Mouse (Mus musculus): ENCODE measurements at regions not wholly inside any gene's neighbourhood (a gene's known extent, or its start where the extent isn't known, plus 50 kb on each side); places are given as distances from the start of the nearest gene placed in this dataset.

DNA sequence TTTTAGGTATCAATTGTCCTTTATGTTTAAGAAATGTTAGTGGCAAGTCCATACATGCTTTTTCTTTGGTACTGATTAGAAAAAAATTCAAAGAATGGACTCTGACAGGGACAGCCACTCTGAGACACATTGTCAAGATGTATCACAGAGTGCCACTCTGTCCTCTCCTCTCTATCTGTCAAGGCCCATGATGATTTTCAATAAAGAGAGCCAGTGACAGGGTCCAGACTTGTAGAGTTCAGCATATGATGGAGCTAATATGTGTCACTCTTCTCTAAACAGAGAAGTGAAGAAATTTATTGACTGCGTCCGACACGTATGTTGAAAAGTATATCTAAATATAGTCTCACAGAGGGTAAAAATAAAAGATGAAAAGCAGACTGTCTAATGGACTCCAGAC, 672.2 kb upstream of the 4930452B06Rik start:
- DNase-seq (ENCODE audit: low read depth, low spot score): no peak

DNA sequence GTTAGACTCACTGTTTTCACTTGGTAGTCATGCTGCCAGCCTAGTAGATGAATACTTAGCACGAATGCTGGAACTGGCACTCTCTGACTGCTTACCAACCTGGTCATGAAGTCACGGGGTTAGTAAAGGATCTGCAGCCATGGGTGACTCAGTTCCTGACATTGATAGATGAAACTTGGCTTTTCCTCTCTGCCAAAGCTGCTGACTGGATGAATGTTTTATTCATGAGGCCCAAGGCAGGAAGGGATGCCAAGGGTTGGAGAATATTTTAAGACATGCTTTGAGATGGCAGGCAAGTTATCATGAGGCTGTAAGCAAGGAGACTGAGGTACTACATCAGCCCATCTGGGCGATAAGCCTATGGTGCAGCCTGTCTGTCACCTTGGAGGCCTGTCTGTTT, 671.1 kb upstream of the 4930452B06Rik start:
- no peak for DNase-seq (ENCODE audit: low read depth, low spot score)

DNA sequence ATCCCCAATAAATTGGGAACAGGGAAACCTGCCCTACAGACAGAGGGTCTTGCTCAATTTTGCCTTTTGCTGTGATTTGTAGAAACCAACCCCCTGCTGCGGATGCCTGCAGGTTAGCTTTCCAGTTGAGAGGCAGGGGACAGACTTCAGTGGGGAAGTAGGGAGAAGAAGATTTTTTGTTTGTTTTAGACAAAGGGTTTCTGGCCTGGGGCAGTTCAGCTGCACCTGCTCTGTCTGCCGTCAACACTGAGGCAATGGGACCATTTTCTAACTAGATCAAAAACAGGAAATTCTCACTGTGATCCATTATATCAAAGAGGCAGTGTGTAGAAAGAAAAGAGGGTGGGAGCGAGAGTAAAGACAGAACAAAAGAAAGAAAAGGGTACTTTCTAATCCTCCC, 665.6 kb upstream of the 4930452B06Rik start:
- DNase-seq (ENCODE audit: low read depth, low spot score): no peak

DNA sequence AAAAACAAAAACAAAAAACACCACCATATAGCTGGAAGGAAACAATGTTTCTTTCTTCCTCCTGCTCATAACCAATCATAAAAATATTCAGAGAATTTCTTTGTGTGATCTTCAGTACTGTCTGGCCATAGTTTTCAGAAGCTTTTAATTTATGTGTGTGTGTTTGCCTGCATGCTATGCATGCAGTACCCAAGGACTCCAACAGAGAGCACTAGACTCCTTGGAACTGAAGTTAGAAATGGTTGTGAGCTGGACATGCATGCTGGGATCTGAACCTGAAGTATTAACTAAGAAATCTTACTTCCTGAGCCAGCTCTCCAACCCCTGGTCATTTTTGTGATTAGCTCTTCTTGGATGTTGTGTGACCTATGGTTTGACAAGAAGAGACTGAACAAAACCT, 664.7 kb upstream of the 4930452B06Rik start:
- no peak for DNase-seq (ENCODE audit: low read depth, low spot score)

DNA sequence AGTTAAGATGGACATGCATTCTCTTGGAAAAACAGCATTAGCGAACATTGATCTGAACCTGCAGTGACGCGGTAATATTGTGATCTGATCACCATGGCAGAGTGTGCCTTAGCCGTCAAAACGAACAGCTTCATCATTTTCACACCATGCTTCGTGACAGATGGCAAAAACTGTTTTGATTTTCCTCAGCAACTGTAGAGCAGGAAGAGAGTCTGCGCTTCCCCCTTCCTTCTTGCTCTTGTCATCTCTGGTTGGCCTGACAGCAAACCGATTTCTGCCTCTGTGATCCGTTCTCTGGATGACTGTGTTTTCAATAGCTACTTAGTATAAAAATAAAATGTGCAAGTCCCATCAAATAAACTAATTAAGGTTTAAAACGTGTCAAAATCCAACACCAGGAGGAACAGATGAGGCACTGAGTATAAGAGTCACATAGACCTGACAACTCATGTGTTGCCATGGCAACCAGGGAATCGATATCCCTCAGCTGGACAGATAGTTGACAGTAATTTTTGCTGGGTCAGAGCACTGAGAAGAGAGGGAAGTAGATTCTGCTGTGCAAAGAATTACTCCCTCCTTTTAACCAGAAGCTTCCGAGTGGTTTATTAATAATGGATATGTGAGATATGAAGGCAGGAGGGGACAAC, 663.9 kb upstream of the 4930452B06Rik start:
- no peak for DNase-seq (ENCODE audit: low read depth, low spot score)

DNA sequence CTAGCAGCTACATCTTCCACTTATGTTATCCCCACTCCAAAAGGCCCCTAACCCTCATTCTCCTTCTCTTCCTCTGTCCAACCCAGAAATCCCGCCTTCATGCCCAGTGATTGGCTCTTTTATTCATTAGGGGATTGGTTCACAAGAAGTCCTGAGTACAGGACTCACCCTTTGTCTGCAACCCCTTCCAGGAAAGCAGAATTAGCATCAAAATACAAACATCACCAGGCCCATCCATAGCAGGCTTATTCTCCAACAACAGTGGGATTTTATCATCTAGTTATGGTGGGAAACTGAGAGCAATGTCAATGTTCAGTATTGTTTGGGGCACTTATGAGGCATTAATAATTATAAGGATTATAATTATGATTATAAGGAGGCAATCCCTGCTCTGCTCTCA, 661.3 kb upstream of the 4930452B06Rik start:
- no peak for DNase-seq (ENCODE audit: low read depth, low spot score)

DNA sequence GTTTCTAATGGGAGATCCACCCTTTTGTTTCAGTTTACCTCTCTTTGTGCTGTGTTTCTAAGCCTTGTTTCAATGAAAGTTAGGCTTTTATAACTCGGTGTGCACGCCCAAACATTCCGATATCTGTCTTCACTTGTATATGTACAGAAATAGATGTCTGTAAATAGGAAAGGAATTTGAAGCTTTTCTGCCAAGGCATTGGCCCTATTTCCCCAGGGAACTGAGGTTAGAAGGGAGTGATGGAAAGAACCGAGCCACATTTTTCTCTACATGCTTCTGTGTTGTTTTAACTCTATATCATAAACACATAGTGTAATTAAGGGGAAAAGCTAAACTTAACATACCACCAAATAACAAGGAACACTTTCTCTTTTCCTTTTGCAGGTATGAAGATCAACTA, 653.8 kb upstream of the 4930452B06Rik start:
- DNase-seq (ENCODE audit: low read depth, low spot score): no peak

DNA sequence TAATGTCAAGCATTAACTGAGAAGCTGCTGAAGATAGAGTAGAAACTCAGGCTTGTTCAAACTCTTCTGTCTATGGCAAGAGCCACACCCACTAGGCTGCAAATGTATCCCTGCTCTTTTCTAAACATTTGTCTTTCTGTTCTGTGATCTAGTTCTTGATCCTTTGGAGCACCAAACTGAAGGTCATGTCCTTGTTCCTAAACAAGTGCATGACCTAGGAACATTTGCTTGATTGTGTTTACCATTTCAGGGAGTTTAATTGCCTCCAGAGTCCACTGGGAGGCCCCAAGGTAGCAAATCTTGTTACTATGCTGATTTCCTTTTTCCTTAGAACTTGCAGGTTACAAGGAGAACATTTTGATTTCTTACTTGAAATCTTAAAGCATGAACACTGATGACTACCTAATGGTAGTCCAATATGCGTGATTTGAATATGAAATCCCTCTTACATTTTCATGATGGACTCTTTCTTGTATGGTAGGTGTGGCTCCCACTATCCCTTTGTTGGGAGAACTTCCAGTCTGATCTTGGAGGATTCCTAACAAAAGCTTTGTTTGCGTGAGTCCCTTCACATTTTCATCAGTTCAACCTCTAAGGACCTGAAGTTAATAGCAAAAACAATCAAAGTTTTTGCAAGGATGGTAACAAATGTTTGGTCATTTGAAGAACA, 652.9 kb upstream of the 4930452B06Rik start:
- DNase-seq (ENCODE audit: low read depth, low spot score): no peak

DNA sequence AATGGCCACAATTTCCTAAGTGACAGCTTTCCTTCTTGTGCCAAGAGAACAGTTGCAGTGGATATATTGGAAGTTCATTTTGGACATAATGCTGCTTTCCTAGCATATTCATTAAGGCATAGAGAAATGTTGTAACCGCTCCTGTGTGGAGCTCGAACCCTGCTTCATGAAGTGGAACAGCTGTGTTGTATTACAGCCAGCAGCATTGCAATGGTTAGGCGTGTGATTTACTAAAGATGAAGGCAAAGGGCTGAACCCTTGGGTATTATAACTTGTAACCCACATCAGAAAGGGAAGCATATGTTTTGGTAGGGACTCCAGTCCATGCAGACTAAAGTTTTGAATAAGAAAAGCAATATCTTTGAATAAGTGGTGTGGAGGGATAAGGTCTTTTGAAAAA, 649.2 kb upstream of the 4930452B06Rik start:
- DNase-seq (ENCODE audit: low read depth, low spot score): no peak

DNA sequence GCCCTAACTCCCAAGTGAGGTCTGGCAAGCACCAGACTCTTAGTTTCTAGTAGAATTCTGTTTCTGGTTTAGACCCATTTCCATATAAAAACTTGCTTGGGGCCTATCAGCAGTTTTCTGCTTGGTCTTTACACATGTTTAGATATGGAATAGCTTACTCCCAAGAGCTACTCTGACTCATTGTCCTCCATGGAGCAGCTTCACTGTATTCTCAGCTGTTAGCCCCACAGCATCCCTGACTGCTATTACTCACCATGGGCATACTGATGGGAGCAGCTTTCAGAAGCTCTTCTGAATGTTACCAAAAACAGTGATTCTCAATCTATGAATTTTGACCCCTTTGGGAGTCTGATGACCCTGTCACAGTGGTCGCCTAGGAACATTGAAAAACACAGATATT, 630.1 kb upstream of the 4930452B06Rik start:
- no peak for DNase-seq (ENCODE audit: low read depth, low spot score)

DNA sequence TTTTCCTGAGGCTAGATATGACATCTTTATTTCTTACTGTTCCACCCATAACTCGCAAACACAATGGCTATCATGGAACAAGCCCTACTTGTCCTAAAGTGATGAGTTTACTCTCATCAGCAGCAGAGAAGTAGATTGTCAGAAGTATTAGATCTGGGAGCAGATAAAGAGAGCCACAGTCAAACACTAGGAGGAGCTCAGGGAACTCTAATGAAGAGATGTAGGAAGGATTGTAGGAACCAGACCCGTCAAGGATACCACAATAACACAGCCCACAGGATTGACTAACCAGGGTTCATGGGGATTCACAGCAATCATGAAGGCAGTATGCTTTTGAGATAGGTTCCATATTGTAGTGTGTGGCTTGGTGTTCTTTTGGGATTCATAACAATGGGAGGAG, 628.5 kb upstream of the 4930452B06Rik start:
- DNase-seq (ENCODE audit: low read depth, low spot score): no peak

DNA sequence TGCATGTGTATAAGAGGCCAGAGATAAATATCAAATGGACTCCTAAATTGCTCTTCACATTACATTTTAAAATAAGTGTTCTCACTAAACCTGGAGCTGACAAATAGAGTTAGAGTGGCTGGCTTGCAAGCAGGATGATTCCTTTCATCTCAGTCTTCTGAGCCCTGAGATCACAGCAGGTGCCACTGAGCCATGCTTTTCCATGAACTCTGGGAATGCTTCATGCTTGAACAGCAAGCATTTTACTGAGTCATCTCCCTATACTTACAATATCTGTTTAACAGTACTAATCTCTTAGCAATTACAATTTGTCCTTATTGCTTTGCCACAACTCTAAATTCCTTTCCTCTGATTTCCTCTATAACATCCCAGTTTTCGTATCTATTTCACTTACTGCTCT, 622.1 kb upstream of the 4930452B06Rik start:
- DNase-seq (ENCODE audit: low read depth, low spot score): no peak

DNA sequence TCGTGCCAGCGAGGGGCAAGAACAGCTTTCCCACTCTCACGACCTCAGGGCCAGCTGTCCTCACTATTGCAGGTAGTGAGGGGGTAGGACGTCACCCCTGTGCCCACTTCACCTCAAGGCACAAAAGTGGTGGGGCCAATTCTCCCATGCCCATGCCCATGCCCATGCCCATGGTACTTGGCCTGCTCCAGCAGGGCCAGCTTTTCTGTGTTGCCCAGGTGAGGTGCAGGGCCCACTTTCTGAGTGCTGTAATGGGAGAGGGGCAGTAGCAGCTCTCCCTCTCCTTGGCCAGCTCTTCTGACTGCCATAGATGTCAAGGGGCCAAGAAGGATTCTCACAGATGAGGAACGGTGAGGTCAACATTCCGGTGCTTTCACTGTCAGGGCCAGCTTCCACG, 619.6 kb upstream of the 4930452B06Rik start:
- no peak for DNase-seq (ENCODE audit: low read depth, low spot score)

DNA sequence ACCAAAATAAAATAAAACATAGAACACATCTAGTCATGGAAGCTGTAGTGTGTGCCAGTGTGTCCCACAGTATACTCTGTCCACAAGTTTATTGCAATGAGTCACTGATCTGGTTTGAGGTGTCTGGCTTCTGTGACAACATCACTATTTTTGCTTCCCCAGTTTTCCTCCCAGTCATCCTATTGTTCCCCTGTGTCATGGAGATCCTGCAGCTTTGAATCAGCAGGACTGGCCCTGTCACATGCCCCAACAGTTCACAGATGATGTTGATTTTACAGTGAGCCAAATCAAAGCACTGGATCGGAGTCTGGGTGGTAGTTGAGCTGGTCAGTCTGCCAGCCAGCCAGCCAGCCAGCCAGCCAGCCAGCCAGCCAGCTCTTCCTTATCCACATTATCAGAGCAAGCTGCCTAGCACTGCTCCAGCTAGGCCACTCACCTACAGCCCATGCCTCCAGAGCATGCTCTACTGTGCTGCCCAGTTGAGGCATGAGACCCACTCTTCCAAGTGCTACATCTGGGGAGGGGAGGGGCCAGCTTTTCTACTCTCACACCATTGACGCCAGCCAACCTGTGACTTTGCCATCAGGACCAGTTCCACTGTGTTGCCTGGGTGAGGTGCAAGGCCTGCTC, 619.1 kb upstream of the 4930452B06Rik start:
- DNase-seq (ENCODE audit: low read depth, low spot score): no peak

DNA sequence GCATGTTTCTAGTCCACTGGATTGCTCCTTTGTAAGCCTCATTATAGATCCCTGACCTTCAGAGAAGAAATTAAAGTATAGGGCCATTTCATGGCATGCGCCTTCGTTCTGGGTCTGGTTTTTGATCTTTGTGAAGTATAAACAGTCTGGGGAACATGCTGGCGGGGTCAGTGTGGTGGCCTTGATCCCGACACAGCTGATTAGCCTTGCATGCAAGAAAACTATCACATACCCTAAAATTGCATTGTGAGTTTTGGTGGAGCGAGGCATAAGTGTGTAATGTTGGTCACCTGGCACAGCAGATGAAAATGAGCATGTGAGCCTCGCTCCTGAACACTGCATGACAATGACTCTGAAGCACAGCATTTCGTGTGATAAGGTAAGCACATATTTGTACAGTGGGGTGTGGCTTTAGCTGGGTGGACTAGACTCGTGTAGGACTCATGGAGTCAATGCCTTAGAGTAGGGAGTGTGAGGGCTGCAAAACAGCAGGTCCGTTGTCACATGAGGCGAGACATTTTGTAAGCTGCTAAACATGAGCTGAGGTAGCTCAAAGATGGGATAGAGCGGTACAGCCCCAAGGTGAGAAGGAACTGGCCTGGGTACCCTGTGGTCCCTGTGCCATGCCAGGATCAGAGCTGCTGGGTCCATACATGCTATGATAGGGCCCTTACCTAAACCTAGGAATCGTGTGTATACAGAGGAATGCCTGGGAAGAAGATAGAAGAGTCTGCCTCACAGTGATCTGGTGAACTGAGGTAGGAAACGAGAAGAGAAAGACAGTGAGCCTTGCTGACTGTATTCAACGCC, 601.4 kb upstream of the 4930452B06Rik start:
- no peak for DNase-seq (ENCODE audit: low read depth, low spot score)

DNA sequence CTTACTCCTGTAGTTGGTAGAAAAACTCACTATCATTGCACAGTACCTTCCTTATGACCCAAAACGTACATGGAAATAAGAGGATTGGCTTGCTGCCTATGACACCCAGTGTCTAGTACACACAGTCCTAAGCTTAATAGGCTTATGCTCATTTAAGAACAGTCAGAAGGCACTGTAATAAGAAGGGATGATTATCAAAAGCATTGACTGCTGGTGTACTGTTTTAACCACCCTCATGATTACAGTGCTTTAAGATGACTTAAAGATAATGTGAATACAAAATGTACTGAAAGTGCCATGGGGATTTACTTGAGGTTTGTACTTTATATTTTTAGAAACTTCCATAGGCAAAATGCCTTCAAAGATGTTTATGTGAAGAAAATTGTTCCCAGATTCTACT, 586.0 kb upstream of the 4930452B06Rik start:
- no peak for DNase-seq (ENCODE audit: low read depth, low spot score)

DNA sequence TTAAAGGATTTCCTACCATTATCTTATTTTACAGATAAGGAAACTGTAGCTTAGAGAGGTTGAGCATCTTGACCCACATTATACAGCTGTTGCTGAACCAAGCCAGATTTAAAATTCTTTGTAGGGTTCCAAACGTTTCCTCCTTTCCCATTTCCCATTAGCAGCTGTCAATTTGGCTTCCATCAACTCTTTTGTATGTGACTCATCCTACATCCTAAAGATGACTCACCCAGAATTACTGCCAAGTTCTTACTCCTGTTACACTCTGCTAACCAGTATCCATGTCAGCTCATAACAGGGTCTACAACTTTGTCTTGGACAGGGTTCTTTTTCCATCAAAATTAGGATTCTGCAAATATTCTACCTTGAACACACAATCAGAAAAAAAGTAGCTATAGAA, 579.2 kb upstream of the 4930452B06Rik start:
- DNase-seq (ENCODE audit: low read depth, low spot score): no peak

DNA sequence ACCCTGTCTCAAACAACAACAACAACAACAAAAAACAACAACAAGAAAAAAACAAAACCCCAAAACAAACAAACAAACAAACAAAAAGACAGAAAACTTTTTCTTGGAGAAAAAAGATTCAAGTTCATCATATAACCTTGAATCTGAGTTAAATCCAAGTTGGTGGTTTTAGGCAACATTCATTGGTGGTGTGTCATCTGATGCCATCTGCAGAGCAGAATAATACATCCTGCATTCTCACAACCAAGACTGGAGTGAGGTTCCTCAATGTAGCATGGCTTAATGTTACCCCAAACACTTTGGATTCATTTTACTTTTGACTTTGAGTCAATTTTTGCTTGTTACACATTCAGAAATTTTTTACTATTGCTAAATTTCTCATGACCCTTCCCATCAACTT, 577.3 kb upstream of the 4930452B06Rik start:
- no peak for DNase-seq (ENCODE audit: low read depth, low spot score)

DNA sequence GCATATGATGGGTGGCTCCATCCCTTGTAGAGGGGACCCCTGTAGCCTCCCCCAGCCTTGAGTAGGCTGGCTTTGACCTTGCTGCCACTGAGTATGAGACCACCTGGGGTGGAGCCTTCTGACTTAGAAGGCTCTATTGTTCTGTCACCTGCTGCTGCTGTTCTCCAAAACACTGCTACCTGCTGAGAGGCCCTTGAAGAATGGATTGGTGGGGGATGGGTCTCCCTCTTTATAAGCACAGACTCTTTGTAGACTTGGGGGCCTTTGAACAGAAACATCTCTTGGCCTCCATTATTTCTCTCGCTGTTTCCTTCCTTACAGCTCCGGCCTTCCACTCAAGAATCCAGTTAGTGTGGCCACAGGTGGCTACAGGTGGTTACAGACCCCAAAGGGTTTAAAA, 576.1 kb upstream of the 4930452B06Rik start:
- DNase-seq (ENCODE audit: low read depth, low spot score): no peak

DNA sequence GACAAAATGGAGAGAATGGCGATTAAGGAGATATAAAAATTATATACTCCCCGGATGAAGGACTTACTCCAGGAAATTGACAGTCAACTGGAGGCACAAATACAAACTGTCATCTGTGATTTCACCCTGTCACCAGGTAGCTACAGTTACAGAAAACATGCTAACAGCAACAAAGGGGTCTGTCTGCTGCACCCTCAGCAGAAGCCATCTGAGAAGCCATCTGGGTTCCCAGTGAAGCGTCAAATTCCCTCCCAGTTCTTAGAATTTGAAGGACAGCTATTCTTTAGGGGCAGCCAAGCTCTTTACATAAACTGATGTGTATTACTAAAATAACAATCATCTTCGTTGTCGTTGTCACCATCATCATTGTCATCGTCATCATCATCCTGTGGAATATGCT, 561.6 kb upstream of the 4930452B06Rik start:
- DNase-seq (ENCODE audit: low read depth, low spot score): peak; percentile 16

DNA sequence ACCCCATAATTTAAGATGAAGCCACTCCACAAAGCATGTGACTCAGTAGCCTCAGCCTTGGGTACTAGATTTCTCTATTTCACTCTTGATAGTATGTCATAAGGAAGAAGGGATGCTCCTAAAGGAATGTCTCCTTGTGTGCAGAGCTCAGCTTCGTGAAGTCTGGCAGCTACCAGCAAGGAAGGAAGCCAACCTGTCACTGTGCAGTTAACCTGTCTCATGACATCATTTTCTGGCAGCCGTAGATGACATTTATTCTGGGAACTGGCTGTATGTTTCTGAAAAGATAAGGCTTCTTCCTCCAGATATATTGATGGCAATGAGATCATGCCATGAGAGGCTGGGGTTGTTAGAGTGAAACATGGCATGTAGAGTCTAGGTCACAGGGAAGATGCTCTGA, 534.2 kb upstream of the 4930452B06Rik start:
- no peak for DNase-seq (ENCODE audit: low read depth, low spot score)

DNA sequence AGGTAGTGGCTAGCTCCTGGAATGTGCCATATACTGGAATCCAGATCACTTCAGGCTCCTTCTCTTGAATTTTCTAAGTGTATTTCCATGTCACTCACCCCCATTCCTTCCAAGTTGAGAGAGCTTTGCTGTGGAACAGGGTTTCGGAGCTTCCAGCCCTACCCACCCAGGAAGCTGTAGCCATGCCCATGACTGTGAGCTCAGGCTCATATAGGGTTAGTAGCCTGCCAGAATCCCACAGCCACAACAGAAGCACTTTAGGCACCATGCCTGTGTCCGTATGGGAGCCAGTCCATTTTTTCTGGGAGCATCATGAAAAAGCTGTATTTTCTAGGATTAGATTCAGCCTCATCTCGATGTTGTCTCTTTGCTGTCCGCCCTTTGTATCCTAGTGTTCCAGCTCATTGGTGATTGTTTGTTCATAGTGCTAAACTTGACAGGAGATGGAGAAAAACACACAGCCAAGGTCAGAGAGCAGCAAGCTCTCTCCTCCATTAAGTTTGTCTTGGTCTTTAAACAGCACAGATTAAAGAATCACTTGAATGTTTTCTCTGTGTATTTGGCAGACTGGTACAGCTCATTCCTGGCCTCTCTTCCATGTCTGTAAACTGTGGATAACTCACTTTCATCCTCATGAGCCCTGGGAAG, 526.2 kb upstream of the 4930452B06Rik start:
- DNase-seq (ENCODE audit: low read depth, low spot score): no peak
